1 mouse cellular context compared by ENCODE assay signal in the genomic region with DNA sequence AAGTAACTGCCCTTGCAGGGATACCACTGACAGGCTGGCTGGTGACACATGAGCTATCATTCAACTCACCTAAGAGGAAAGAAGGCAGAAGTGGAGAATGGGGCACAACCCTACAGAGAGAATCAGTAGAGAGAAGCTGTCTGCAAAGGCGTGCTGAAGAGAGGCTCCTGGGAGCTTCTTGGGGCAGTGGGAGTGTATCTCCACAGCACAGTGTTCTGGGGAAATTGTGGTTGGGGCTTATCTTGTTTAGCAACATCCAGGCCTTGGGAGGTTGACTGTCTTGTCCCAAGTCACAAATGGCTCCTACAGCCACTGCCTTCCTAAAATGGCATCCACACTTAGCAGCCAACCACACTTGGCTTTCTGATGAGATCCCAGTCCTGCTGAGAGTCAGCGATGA.
TF ChIP-seq lines count a peak whose summit lies in the region.

No protein-coding gene starts in this region.

TF ChIP-seq in MEL, 35 proteins besides CTCF, POLR2A, EP300 and RAD21:
- TF ChIP-seq GATA1 (IDR thresholded peaks at IDR 0.05; ENCODE audit: low read depth, low read length): 0 out of 2 replicates have a peak, but pooled peaks have one; percentile 4
- TF ChIP-seq MYB (IDR thresholded peaks at IDR 0.05; ENCODE audit: low read depth, low read length): no peak
- TF ChIP-seq TBP (IDR thresholded peaks at IDR 0.05; ENCODE audit: low read depth, low read length): peak; percentile 52; the same call in 1 of the 2 replicates
- 0 out of 2 replicates have a peak, but pooled peaks have one; percentile 33 for TF ChIP-seq TAL1 (IDR thresholded peaks at IDR 0.05; ENCODE audit: low read length)
